Mouse (Mus musculus) lung, postnatal 0 days (tissue): Measurements from ENCODE around the gene Togaram2.

ENCODE experiments used
- CTCF ChIP-seq: IDR thresholded peaks from 2 replicates; pipeline ENCODE4 v1.5.1; 2016; ENCODE audit warnings: antibody characterized with exemption, mild to moderate bottlenecking
- EP300 ChIP-seq: IDR thresholded peaks from 2 replicates; pipeline ENCODE4 v1.6.1; 2016; ENCODE audit warnings: antibody characterized with exemption, mild to moderate bottlenecking, control low read depth

- TF ChIP-seq CTCF (no peak), EP300 (no peak)
Observed at GRCm38 (mm10) chr17:71736442-71736841, 63.4 kb downstream of the Togaram2 start.
